Mouse (Mus musculus) C2C12 (cell line): ENCODE measurements around the gene Cenpe. TPM values are rescaled to one million over a fixed set of nuclear protein-coding genes. Genes with fewer than 3 reads are reported as not detected.

ENCODE experiments used
- H3K27me3 ChIP-seq: one replicate; pipeline ENCODE4 v1.6.1; 2011; ENCODE audit not compliant: control insufficient read depth, insufficient read depth, insufficient read length
- H3K36me3 ChIP-seq: one replicate; pipeline ENCODE4 v1.6.1; 2011; ENCODE audit not compliant: control insufficient read depth, insufficient read depth
- H3K4me3 ChIP-seq: one replicate; pipeline ENCODE4 v1.5.1; 2011; ENCODE audit warnings: mild to moderate bottlenecking, control low read depth; ENCODE audit not compliant: poor library complexity, insufficient read depth, severe bottlenecking
- H3K79me2 ChIP-seq: one replicate; pipeline ENCODE4 v1.6.1; 2011; ENCODE audit not compliant: control insufficient read depth, insufficient read depth
- H3K79me3 ChIP-seq: one replicate; pipeline ENCODE4 v1.6.1; 2011; ENCODE audit warnings: low read depth, control low read depth
- H3ac ChIP-seq: one replicate; pipeline ENCODE3; 2011; ENCODE audit warnings: low read depth; ENCODE audit not compliant: control insufficient read depth, insufficient read length
- CEBPB ChIP-seq: IDR thresholded peaks from one replicate; pipeline ENCODE4 v1.6.1; 2011; ENCODE audit warnings: low read depth, mild to moderate bottlenecking, control low read depth, moderate library complexity
- CTCF ChIP-seq: IDR thresholded peaks from one replicate; pipeline ENCODE4 v1.5.1; 2011; ENCODE audit not compliant: control insufficient read depth, insufficient read depth, insufficient read length
- FOSL1 ChIP-seq: IDR thresholded peaks from one replicate; pipeline ENCODE4 v1.8.0; 2011; ENCODE audit warnings: mild to moderate bottlenecking, low read length; ENCODE audit not compliant: poor library complexity, insufficient read depth, severe bottlenecking
- MAX ChIP-seq: IDR thresholded peaks from one replicate; pipeline ENCODE4 v1.6.1; 2011; ENCODE audit warnings: mild to moderate bottlenecking, control low read depth
- MYOD1 ChIP-seq: IDR thresholded peaks from one replicate; pipeline ENCODE4 v1.6.1; 2011; ENCODE audit warnings: low read depth; ENCODE audit not compliant: control insufficient read depth, insufficient read length
- MYOG ChIP-seq: IDR thresholded peaks from one replicate; pipeline ENCODE4 v1.6.1; 2011; ENCODE audit not compliant: control insufficient read depth, insufficient read length; ENCODE audit errors: extremely low read depth
- USF1 ChIP-seq: IDR thresholded peaks from one replicate; pipeline ENCODE4 v1.6.1; 2011; ENCODE audit warnings: low read depth, mild to moderate bottlenecking, control low read depth, moderate library complexity
- polyA plus RNA-seq: library from polyadenylated mRNA; unstranded; fragments of >200 nt; fragmentation: generic; extraction: Trizol; gene quantifications from one replicate; pipeline ENCODE4 v1.2.1, GENCODE M21; 2012; ENCODE audit warnings: missing spikeins

Gene Cenpe
- polyA plus RNA-seq, 1 experiment, result 7.9 TPM

DNA sequence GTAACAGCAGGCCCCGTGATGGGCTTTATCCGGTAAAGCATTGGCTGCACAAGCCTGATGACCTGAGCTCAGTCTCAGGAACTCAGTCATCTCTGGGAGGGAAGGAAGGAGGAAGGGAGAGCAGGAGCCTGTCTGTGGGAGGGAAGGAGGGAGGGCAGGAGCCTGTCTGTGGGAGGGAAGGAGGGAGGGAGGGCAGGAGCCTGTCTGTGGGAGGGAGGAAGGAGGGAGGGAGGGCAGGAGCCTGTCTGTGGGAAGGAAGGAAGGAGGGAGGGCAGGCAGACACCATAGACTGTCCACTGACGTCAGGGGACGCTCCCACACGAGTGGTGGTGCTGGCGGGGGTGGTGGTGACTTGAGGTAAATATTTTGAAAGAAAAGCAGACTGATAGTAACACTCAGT lies 36.8 kb downstream of the Cenpe start:
- TF ChIP-seq FOSL1 (no peak), CTCF (no peak), USF1 (no peak), MAX (no peak), CEBPB (no peak), MYOD1 (no peak), MYOG (no peak)
- no peak overlapping the region for H3ac ChIP-seq
- peaks cover 94% of the 10 kb centered on the region for H3K36me3 ChIP-seq
- no peak overlapping the region for H3K4me3 ChIP-seq
- H3K79me3 ChIP-seq, result no peaks in the 10 kb centered on the region
- no peaks in the 10 kb centered on the region for H3K27me3 ChIP-seq
- H3K79me2 ChIP-seq, result no peaks in the 10 kb centered on the region

DNA sequence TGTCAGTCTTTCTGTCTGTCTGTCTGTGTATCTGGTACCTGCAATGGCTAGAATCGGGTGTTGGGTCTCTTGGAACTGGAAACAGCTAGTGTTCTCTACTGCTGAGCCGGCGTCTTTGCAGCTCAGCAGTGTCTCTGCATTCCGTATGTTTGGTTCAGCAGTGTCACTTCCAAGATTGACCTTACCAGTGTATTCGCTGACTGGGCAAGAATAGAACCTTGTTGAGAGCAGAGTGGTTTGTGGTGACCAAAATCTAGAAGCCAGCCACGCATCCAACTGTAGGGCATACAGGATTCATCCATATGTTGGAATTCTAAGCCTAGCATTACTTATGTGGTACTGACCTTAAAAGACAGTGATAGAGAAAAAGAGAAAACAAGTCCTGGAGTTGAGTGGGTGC lies 39.5 kb downstream of the Cenpe start:
- no peak for TF ChIP-seq CTCF
- TF ChIP-seq MYOG, result no peak
- no peak for TF ChIP-seq MAX
- TF ChIP-seq USF1, result no peak
- no peak for TF ChIP-seq MYOD1
- no peak for TF ChIP-seq CEBPB
- no peak for TF ChIP-seq FOSL1
- H3K79me2 ChIP-seq, result no peaks in the 10 kb centered on the region
- H3K4me3 ChIP-seq, result no peak overlapping the region
- H3ac ChIP-seq, result no peak overlapping the region
- H3K27me3 ChIP-seq, result no peaks in the 10 kb centered on the region
- no peaks in the 10 kb centered on the region for H3K79me3 ChIP-seq
- H3K36me3 ChIP-seq, result peaks cover 86% of the 10 kb centered on the region

DNA sequence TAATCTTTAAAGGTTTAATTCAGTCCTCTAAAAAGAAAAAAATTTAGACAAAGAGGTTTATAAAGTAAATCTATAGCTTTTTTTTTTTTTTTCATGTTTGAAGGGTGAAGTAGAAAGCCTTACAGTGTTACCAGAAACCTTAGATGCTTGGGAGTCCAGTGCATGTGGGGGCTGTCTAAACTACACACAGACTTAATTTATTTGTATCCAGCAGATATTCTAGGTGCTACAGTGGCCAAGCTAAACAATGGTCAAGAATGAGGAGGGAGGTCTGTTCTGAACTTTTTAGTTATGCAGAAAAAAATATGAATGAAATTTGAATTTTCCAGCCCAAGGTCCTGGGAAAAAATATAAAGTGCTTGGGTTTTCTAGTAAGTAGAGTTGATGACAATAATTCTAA lies 42.4 kb downstream of the Cenpe start:
- H3ac ChIP-seq, result no peak overlapping the region
- H3K79me3 ChIP-seq, result no peaks in the 10 kb centered on the region
- peaks cover 85% of the 10 kb centered on the region for H3K36me3 ChIP-seq
- TF ChIP-seq MAX (no peak), USF1 (no peak), CEBPB (no peak), CTCF (no peak), FOSL1 (no peak), MYOD1 (no peak)
- no peak overlapping the region for H3K4me3 ChIP-seq
- H3K27me3 ChIP-seq, result no peaks in the 10 kb centered on the region
- no peaks in the 10 kb centered on the region for H3K79me2 ChIP-seq

- peaks cover 89% of the 10 kb centered on the region for H3K36me3 ChIP-seq
- H3K79me3 ChIP-seq, result no peaks in the 10 kb centered on the region
- TF ChIP-seq MYOD1, result no peak
- TF ChIP-seq USF1, result no peak
- no peak for TF ChIP-seq FOSL1
- TF ChIP-seq MAX, result no peak
- TF ChIP-seq CTCF, result no peak
- TF ChIP-seq CEBPB, result no peak
- no peak for TF ChIP-seq MYOG
- H3ac ChIP-seq, result no peak overlapping the region
- H3K79me2 ChIP-seq, result no peaks in the 10 kb centered on the region
- no peak overlapping the region for H3K4me3 ChIP-seq
- no peaks in the 10 kb centered on the region for H3K27me3 ChIP-seq
Measured at GRCm38 (mm10) chr3:135258919-135259318, 46.6 kb downstream of the Cenpe start.

GRCm38 (mm10) chr3:135260233-135260632 lies 47.9 kb downstream of the Cenpe start:
- Histone ChIP-seq H3K36me3 (peaks cover 96% of the 10 kb centered on the region), H3K4me3 (no peak overlapping the region), H3K27me3 (no peaks in the 10 kb centered on the region), H3K79me2 (no peaks in the 10 kb centered on the region), H3ac (no peak overlapping the region), H3K79me3 (no peaks in the 10 kb centered on the region)
- TF ChIP-seq USF1, result no peak
- no peak for TF ChIP-seq MAX
- no peak for TF ChIP-seq CTCF
- no peak for TF ChIP-seq CEBPB
- no peak for TF ChIP-seq MYOD1
- TF ChIP-seq FOSL1, result no peak
- TF ChIP-seq MYOG, result no peak

GRCm38 (mm10) chr3:135268616-135269015 lies 56.3 kb downstream of the Cenpe start:
- no peaks in the 10 kb centered on the region for H3K79me3 ChIP-seq
- H3K4me3 ChIP-seq, result no peak overlapping the region
- no peak overlapping the region for H3ac ChIP-seq
- no peaks in the 10 kb centered on the region for H3K79me2 ChIP-seq
- TF ChIP-seq FOSL1 (no peak), MAX (no peak), USF1 (no peak), MYOG (no peak), CTCF (no peak), MYOD1 (no peak), CEBPB (no peak)
- peaks cover 97% of the 10 kb centered on the region for H3K36me3 ChIP-seq
- no peaks in the 10 kb centered on the region for H3K27me3 ChIP-seq
